8 mouse cellular contexts compared by ENCODE assay signal in the genomic region with DNA sequence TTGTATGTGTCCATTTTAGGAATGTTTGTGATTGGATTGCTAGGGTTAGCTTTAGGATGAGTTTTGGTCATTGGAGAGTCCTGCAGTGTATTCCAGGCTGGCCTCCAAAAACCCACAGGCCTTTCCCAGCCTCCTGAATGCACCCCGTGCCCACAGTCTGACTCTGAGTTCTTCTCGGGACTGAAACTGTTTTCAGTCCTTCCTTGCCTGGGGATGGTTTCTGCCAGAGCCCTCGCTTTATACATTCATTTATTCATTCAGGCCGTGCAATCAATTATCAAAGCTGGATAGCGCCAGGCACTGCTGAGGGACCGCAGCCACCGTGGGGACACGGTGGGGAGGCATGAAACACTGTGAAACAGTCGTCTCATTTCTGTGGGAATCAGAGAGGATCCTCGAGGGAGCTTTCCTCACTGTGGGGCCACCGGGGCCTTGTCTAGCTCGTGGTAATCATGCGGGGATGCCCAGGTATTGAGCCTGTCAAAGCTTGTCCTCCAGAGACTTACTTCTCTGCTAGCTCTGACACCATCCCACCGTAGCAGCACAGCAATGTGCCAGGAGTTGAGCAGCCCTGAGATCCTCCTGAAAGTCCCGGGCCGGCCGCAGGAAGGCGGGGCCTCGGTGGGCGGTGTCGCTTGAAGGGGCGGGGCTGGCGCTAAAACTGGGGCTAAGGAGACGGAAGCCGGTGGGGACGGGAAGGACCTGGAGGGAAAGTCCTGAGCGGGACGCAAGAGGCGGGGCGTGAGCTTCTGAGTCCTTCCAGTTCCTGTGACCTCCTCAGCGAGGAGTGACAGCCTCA. TPM values are rescaled to one million over a fixed set of nuclear protein-coding genes. Genes with fewer than 3 reads are reported as not detected.
A peak's percentile ranks its signal among the peaks of the same experiment; 100 is the strongest.
DNase-seq lines count a peak whose midpoint lies in the region; ATAC-seq and TF ChIP-seq lines count a peak whose summit lies in the region.

No protein-coding gene starts in this region.

- H3K27ac ChIP-seq in intestine, embryonic 14.5 days (ENCODE audit: low read depth), result 0 out of 2 replicates have a peak overlapping the region, but pooled peaks have one; percentile 67
- peak overlapping the region; percentile 33 for H3K27ac ChIP-seq in liver, adult 2 months (replicated peaks; ENCODE audit: insufficient read depth, low read depth, low read length)

- no peak for TF ChIP-seq POLR2A in liver, adult 2 months (IDR thresholded peaks at IDR 0.05; ENCODE audit: extremely low read depth, insufficient read depth, low read length)

- peak overlapping the region; percentile 62 for H3K9ac ChIP-seq in intestine, embryonic 14.5 days (ENCODE audit: low read length)
- peak overlapping the region; percentile 74 for H3K9ac ChIP-seq in liver, adult 2 months (ENCODE audit: low read depth, low read length)

- intact Hi-C loops in gastrocnemius, postnatal 36 days (cut with DNase I), result no loop called here

- WGBS in intestine, embryonic 14.5 days, result 4% methylated on average over 31 of the region's 31 CpGs
- WGBS in liver, adult 2 months, result 8% methylated on average over 31 of the region's 31 CpGs

- H3K9me3 ChIP-seq in intestine, embryonic 14.5 days (ENCODE audit: control insufficient read depth, low read length), result no peaks in the 10 kb centered on the region

- no peaks in the 10 kb centered on the region for H3K27me3 ChIP-seq in intestine, embryonic 14.5 days (replicated peaks; ENCODE audit: control insufficient read depth, insufficient read depth, low read length)
- H3K27me3 ChIP-seq in liver, adult 2 months (ENCODE audit: control insufficient read depth, insufficient read depth, low read length), result no peaks in the 10 kb centered on the region

- peak overlapping the region; percentile 83 for H3K4me2 ChIP-seq in intestine, embryonic 14.5 days (ENCODE audit: low read length)

- no peaks in the 10 kb centered on the region for H3K79me2 ChIP-seq in liver, adult 2 months (ENCODE audit: control insufficient read depth, insufficient read depth, low read length)

- H3K4me1 ChIP-seq in intestine, embryonic 14.5 days (replicated peaks; ENCODE audit: control insufficient read depth, insufficient read depth, low read length), result peaks cover 8% of the 10 kb centered on the region; the same call in 1 of the 2 replicates
- peaks cover 7% of the 10 kb centered on the region; the same call in 1 of the 2 replicates for H3K4me1 ChIP-seq in liver, adult 2 months (ENCODE audit: control insufficient read depth, insufficient read depth, low read length)

- H3K4me3 ChIP-seq in intestine, embryonic 14.5 days (ENCODE audit: low read depth, low read length), result peak overlapping the region; percentile 51
- H3K4me3 ChIP-seq in liver, adult 2 months (ENCODE audit: insufficient read depth, low read depth, low read length), result peak overlapping the region; percentile 76

- H3K36me3 ChIP-seq in intestine, embryonic 14.5 days (ENCODE audit: control insufficient read depth, insufficient read depth, low read length), result no peaks in the 10 kb centered on the region
- no peaks in the 10 kb centered on the region for H3K36me3 ChIP-seq in liver, adult 2 months (ENCODE audit: control insufficient read depth, insufficient read depth, low read length)

- no peak for TF ChIP-seq CTCF in liver, adult 2 months (IDR thresholded peaks at IDR 0.05; ENCODE audit: low read depth, low read length)

- peak; percentile 93 for ATAC-seq in intestine, embryonic 14.5 days (replicated peaks; ENCODE audit: low FRiP score, low TSS enrichment, low read depth)

- DNase-seq in layer of hippocampus, adult 11-12 months (ENCODE audit: low spot score), result peak; percentile 70
- no peak for DNase-seq in layer of hippocampus, adult 9-10 months (ENCODE audit: low spot score)
- DNase-seq in embryo, embryonic 10 days (ENCODE audit: low spot score), result peak; percentile 95
- DNase-seq in gastrocnemius, postnatal 36 days, result peak; percentile 89
- peak; percentile 95 for DNase-seq in intestine, embryonic 14.5 days (ENCODE audit: low spot score)
- peak; percentile 83 for DNase-seq in liver, adult 2 months (ENCODE audit: extremely low read depth, low read depth, low spot score)
- DNase-seq in monocyte, adult 2 months (ENCODE audit: low read depth in 1 of 2, low spot score in 2 of 2), result peak; percentile 92 to 95
- peak; percentile 93 to 96 for DNase-seq in spleen, postnatal 4 days (ENCODE audit: low spot score in 2 of 2)

RNA-seq across cellular contexts. Expression of gene Serhl, which starts 10.4 kb away (rescaled TPM):
- total RNA-seq in gastrocnemius, postnatal 36 days (2021), result 10 to 100 TPM; 25.8 to 27.5 TPM
- polyA plus RNA-seq in intestine, embryonic 14.5 days (2014; fragmentation: Nextera tagmentation; extraction: Ambion mirVana), result 64.2 and 71.9 TPM in 2 replicates
- total RNA-seq in liver, adult 2 months (2014; rRNA removed), result 51.6 and 58.1 TPM in 2 replicates
- polyA plus RNA-seq in liver, adult 2 months (2012; rRNA removed), result 59.6 and 80.6 TPM in 2 replicates

RNA-seq across cellular contexts. Expression of gene Rrp7a, which starts 22.9 kb away (rescaled TPM):
- 10 to 100 TPM; 33.6 to 40.4 TPM for total RNA-seq in gastrocnemius, postnatal 36 days (2021)
- polyA plus RNA-seq in intestine, embryonic 14.5 days (2014; fragmentation: Nextera tagmentation; extraction: Ambion mirVana), result 60.7 and 66.4 TPM in 2 replicates
- 9.1 and 19.3 TPM in 2 replicates for total RNA-seq in liver, adult 2 months (2014; rRNA removed)
- 44.1 and 44.7 TPM in 2 replicates for polyA plus RNA-seq in liver, adult 2 months (2012; rRNA removed)

RNA-seq across cellular contexts. Expression of gene Poldip3, which starts 49.5 kb away (rescaled TPM):
- 10 to 100 TPM; 14.1 to 16.9 TPM for total RNA-seq in gastrocnemius, postnatal 36 days (2021)
- 145 and 150 TPM in 2 replicates for polyA plus RNA-seq in intestine, embryonic 14.5 days (2014; fragmentation: Nextera tagmentation; extraction: Ambion mirVana)
- total RNA-seq in liver, adult 2 months (2014; rRNA removed), result 21.6 and 24.8 TPM in 2 replicates
- 25.5 and 34.6 TPM in 2 replicates for polyA plus RNA-seq in liver, adult 2 months (2012; rRNA removed)
